Mouse (Mus musculus) forebrain, embryonic 15.5 days (tissue): ENCODE measurements around the gene Afap1. TPM values are rescaled to one million over a fixed set of nuclear protein-coding genes. Genes with fewer than 3 reads are reported as not detected.

ENCODE experiments used
- ATAC-seq: fragments of 200-750 bp; cut with Nextera tagmentation; replicated peaks from 2 replicates; pipeline ENCODE4 v1.8.0; 2017; ENCODE audit warnings: mild to moderate bottlenecking, moderate TSS enrichment, moderate library complexity
- H3K27ac ChIP-seq: fragments of 300-500 bp; sonication (generic); replicated peaks from 2 replicates; pipeline ENCODE4 v1.5.1; 2015; ENCODE audit warnings: mild to moderate bottlenecking, inconsistent platforms
- H3K27me3 ChIP-seq: fragments of 300-500 bp; sonication (generic); 2 replicates; pipeline ENCODE4 v1.6.1; 2015; ENCODE audit warnings: inconsistent platforms
- H3K36me3 ChIP-seq: fragments of 300-500 bp; sonication (generic); 2 replicates; pipeline ENCODE4 v1.6.1; 2015; ENCODE audit warnings: mild to moderate bottlenecking, inconsistent platforms
- H3K4me1 ChIP-seq: fragments of 300-500 bp; sonication (generic); 2 replicates; pipeline ENCODE4 v1.6.1; 2015; ENCODE audit warnings: inconsistent platforms
- H3K4me2 ChIP-seq: fragments of 300-500 bp; sonication (generic); replicated peaks from 2 replicates; pipeline ENCODE4 v1.6.1; 2015; ENCODE audit warnings: mild to moderate bottlenecking, inconsistent platforms
- H3K4me3 ChIP-seq: fragments of 300-500 bp; sonication (generic); 2 replicates; pipeline ENCODE4 v1.5.1; 2015; ENCODE audit warnings: mild to moderate bottlenecking, inconsistent platforms
- H3K9ac ChIP-seq: fragments of 300-500 bp; sonication (generic); replicated peaks from 2 replicates; pipeline ENCODE4 v1.6.1; 2015; ENCODE audit warnings: mild to moderate bottlenecking, inconsistent platforms
- H3K9me3 ChIP-seq: fragments of 300-500 bp; sonication (generic); 2 replicates; pipeline ENCODE4 v1.6.1; 2016; ENCODE audit warnings: inconsistent platforms
- WGBS: fragments of 180-500 bp; shearing (Covaris S2); methylation state at CpG from one replicate; pipeline ENCODE4 v1.1.7; 2015; ENCODE audit warnings: mixed read lengths; 5-methylcytosine and 5-hydroxymethylcytosine counted together
- polyA plus RNA-seq: library from polyadenylated mRNA; unstranded; fragments of >200 nt; fragmentation: Nextera tagmentation; extraction: Ambion mirVana; gene quantifications from 2 replicates; pipeline ENCODE4 v1.2.1, GENCODE M21; 2015

Gene Afap1
- polyA plus RNA-seq, 1 experiment from 2014 or later: 52.5 TPM

DNA sequence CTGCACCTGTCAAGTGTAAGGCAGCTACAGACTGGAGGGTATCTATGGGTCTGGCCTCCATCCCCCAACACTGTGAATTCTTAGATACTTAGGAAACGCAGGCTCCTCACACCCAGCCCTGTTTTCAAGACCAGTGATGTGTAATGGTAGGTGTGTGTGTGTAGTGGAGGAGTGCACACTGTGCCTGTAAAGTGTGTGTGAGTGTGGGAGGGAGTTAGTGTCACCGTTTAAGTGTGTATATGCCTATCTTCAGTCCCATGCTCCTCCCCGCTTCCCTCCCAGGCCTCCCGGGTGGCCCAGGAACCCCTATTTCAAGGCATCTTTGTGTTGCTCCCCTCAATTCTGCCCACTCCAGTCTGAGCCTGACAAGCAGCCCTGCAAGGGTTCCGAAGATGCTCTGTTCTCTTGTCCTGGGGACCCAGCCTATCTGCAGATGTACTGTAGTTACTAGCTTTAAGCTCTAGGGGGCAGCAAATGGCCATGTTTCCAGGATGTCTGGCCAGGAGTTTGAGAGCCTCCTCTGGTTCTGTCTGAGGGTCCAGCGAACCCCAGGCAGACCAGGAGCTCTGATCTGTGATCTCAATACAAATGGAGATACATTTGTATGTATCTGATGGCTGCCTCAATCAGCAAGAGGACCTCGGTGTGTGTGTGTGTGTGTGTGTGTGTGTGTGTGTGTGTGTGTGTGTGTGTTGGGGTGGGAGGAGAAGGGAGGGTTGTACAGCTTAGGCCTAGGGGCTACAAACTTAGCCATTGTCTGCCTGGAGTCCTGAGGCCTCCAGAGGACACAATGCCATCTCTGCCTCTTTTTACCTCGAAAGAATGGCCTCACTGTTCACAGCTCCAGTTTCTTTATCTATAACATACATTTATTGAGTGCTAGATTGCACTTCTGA is 140.7 kb downstream of the Afap1 start:
- ATAC-seq: peak; percentile 71
- WGBS: 44% methylated on average over 8 of the region's 8 CpGs
- Histone ChIP-seq H3K9me3 (no peaks in the 10 kb centered on the region), H3K4me2 (no peak overlapping the region), H3K27me3 (no peaks in the 10 kb centered on the region), H3K9ac (no peak overlapping the region), H3K4me1 (no peaks in the 10 kb centered on the region), H3K27ac (no peak overlapping the region), H3K4me3 (no peak overlapping the region), H3K36me3 (no peaks in the 10 kb centered on the region)

GRCm38 (mm10) chr5:36039596-36039995 is 146.5 kb downstream of the Afap1 start:
- Histone ChIP-seq H3K9ac (no peak overlapping the region), H3K4me2 (no peak overlapping the region), H3K4me3 (no peak overlapping the region), H3K9me3 (no peaks in the 10 kb centered on the region), H3K27me3 (no peaks in the 10 kb centered on the region), H3K4me1 (peaks cover 19% of the 10 kb centered on the region), H3K36me3 (no peaks in the 10 kb centered on the region), H3K27ac (no peak overlapping the region)
- WGBS: 86% methylated on average over 5 of the region's 5 CpGs
- no peak for ATAC-seq

GRCm38 (mm10) chr5:36040398-36041235 is 147.5 kb downstream of the Afap1 start:
- H3K4me3 ChIP-seq: no peak overlapping the region
- no peak overlapping the region for H3K9ac ChIP-seq
- peaks cover 19% of the 10 kb centered on the region for H3K4me1 ChIP-seq
- peak overlapping the region; percentile 78 for H3K27ac ChIP-seq
- no peaks in the 10 kb centered on the region for H3K36me3 ChIP-seq
- peak; percentile 91 for ATAC-seq
- WGBS: 35% methylated on average over 13 of the region's 13 CpGs
- no peak overlapping the region for H3K4me2 ChIP-seq
- H3K27me3 ChIP-seq: no peaks in the 10 kb centered on the region
- H3K9me3 ChIP-seq: no peaks in the 10 kb centered on the region

- no peak overlapping the region for H3K4me2 ChIP-seq
Observed at GRCm38 (mm10) chr5:36041236-36041562, 148.1 kb downstream of the Afap1 start.

GRCm38 (mm10) chr5:36041756-36042155 is 148.6 kb downstream of the Afap1 start:
- no peaks in the 10 kb centered on the region for H3K27me3 ChIP-seq
- WGBS: 88% methylated on average over 6 of the region's 6 CpGs
- H3K9me3 ChIP-seq: no peaks in the 10 kb centered on the region
- H3K4me1 ChIP-seq: peaks cover 19% of the 10 kb centered on the region
- no peak overlapping the region for H3K4me3 ChIP-seq
- H3K9ac ChIP-seq: no peak overlapping the region
- ATAC-seq: 0 out of 2 replicates have a peak, but pooled peaks have one; percentile 14
- no peaks in the 10 kb centered on the region for H3K36me3 ChIP-seq
- H3K27ac ChIP-seq: peak overlapping the region; percentile 78; the same call in 1 of the 2 replicates
- H3K4me2 ChIP-seq: no peak overlapping the region

More at GRCm38 (mm10) chr5:36041236-36041562, 148.1 kb downstream of the Afap1 start:
- Histone ChIP-seq H3K4me1 (peaks cover 19% of the 10 kb centered on the region), H3K27me3 (no peaks in the 10 kb centered on the region), H3K9me3 (no peaks in the 10 kb centered on the region), H3K27ac (peak overlapping the region; percentile 78), H3K36me3 (no peaks in the 10 kb centered on the region), H3K9ac (no peak overlapping the region), H3K4me3 (no peak overlapping the region)
- ATAC-seq: peak; percentile 44

GRCm38 (mm10) chr5:36043154-36043553 is 150.0 kb downstream of the Afap1 start:
- Histone ChIP-seq H3K36me3 (no peaks in the 10 kb centered on the region), H3K9me3 (no peaks in the 10 kb centered on the region), H3K9ac (no peak overlapping the region), H3K27ac (no peak overlapping the region), H3K27me3 (no peaks in the 10 kb centered on the region), H3K4me1 (peaks cover 19% of the 10 kb centered on the region), H3K4me3 (no peak overlapping the region), H3K4me2 (no peak overlapping the region)
- WGBS: 95% methylated on average over 2 of the region's 2 CpGs
- ATAC-seq: no peak

Other genes with a start within 250 kb of the Afap1 start
- gene Htra3, start 213.5 kb upstream of the Afap1 start, polyA plus RNA-seq: 9.6 and 10.9 TPM in 2 replicates
- 1.5 and 1.9 TPM in 2 replicates for gene Sh3tc1, start 153.3 kb upstream of the Afap1 start, polyA plus RNA-seq
- gene Ablim2, start 135.4 kb upstream of the Afap1 start, polyA plus RNA-seq: 8.5 and 9.1 TPM in 2 replicates